Mouse (Mus musculus): ENCODE results near the gene Tas2r134. TPM values are rescaled to one million over a fixed set of nuclear protein-coding genes. Genes with fewer than 3 reads are reported as not detected.

The Tas2r134 gene
- polyA plus RNA-seq, 1 experiment from 2014 or later, result not detected

- WGBS, result 52% methylated on average over 7 of the region's 7 CpGs
- no peak overlapping the region for H3K4me3 ChIP-seq (replicated peaks; ENCODE audit: low read depth, low read length)
- no peak overlapping the region for H3K9ac ChIP-seq (ENCODE audit: low read depth, low read length)
- H3K4me1 ChIP-seq (replicated peaks; ENCODE audit: insufficient read depth, low read length), result no peaks in the 10 kb centered on the region
- no peak overlapping the region for H3K4me2 ChIP-seq (ENCODE audit: low read length)
- DNase-seq (ENCODE audit: low spot score) (peak; percentile 70), ATAC-seq (replicated peaks; ENCODE audit: low FRiP score, low read depth) (no peak)
- no peaks in the 10 kb centered on the region for H3K27me3 ChIP-seq (ENCODE audit: insufficient read depth, low read length)
- TF ChIP-seq CTCF (IDR thresholded peaks at IDR 0.05; ENCODE audit: low read depth), result no peak
- H3K36me3 ChIP-seq (ENCODE audit: insufficient read depth, low read length), result no peaks in the 10 kb centered on the region
- no peak overlapping the region for H3K27ac ChIP-seq
- no peaks in the 10 kb centered on the region for H3K9me3 ChIP-seq (replicated peaks; ENCODE audit: low read length)
These were observed 16.2 kb downstream of the Tas2r134 start for GRCm38 (mm10) chr2:51643244-51644139.

GRCm38 (mm10) chr2:51647972-51648371, 20.7 kb downstream of the Tas2r134 start:
- H3K27ac ChIP-seq, result no peak overlapping the region

GRCm38 (mm10) chr2:51649887-51650286, 22.6 kb downstream of the Tas2r134 start:
- ATAC-seq (replicated peaks; ENCODE audit: low FRiP score, low read depth), result no peak

More at GRCm38 (mm10) chr2:51647972-51648371, 20.7 kb downstream of the Tas2r134 start:
- 73% methylated on average over 3 of the region's 3 CpGs for WGBS
- no peak overlapping the region for H3K9ac ChIP-seq (ENCODE audit: low read depth, low read length)
- no peaks in the 10 kb centered on the region for H3K9me3 ChIP-seq (replicated peaks; ENCODE audit: low read length)
- H3K4me3 ChIP-seq (replicated peaks; ENCODE audit: low read depth, low read length), result no peak overlapping the region
- H3K4me1 ChIP-seq (replicated peaks; ENCODE audit: insufficient read depth, low read length), result no peaks in the 10 kb centered on the region
- DNase-seq (ENCODE audit: low spot score) (no peak), ATAC-seq (replicated peaks; ENCODE audit: low FRiP score, low read depth) (no peak)
- H3K36me3 ChIP-seq (ENCODE audit: insufficient read depth, low read length), result no peaks in the 10 kb centered on the region
- no peaks in the 10 kb centered on the region for H3K27me3 ChIP-seq (ENCODE audit: insufficient read depth, low read length)
- H3K4me2 ChIP-seq (ENCODE audit: low read length), result no peak overlapping the region
- TF ChIP-seq CTCF (IDR thresholded peaks at IDR 0.05; ENCODE audit: low read depth), result no peak

GRCm38 (mm10) chr2:51652086-51652485, 24.8 kb downstream of the Tas2r134 start:
- no peaks in the 10 kb centered on the region for H3K27me3 ChIP-seq (ENCODE audit: insufficient read depth, low read length)
- H3K36me3 ChIP-seq (ENCODE audit: insufficient read depth, low read length), result no peaks in the 10 kb centered on the region
- H3K9ac ChIP-seq (ENCODE audit: low read depth, low read length), result no peak overlapping the region
- H3K4me3 ChIP-seq (replicated peaks; ENCODE audit: low read depth, low read length), result no peak overlapping the region
- no peaks in the 10 kb centered on the region for H3K9me3 ChIP-seq (replicated peaks; ENCODE audit: low read length)
- no peak for DNase-seq (ENCODE audit: low spot score)
- no peak overlapping the region for H3K27ac ChIP-seq
- no peaks in the 10 kb centered on the region for H3K4me1 ChIP-seq (replicated peaks; ENCODE audit: insufficient read depth, low read length)
- no peak overlapping the region for H3K4me2 ChIP-seq (ENCODE audit: low read length)
- ATAC-seq (replicated peaks; ENCODE audit: low FRiP score, low read depth), result no peak
- no peak for TF ChIP-seq CTCF (IDR thresholded peaks at IDR 0.05; ENCODE audit: low read depth)
- WGBS, result 90% methylated on average over 10 of the region's 10 CpGs

More at GRCm38 (mm10) chr2:51649887-51650286, 22.6 kb downstream of the Tas2r134 start:
- H3K4me2 ChIP-seq (ENCODE audit: low read length), result no peak overlapping the region
- no peak for DNase-seq (ENCODE audit: low spot score)
- H3K36me3 ChIP-seq (ENCODE audit: insufficient read depth, low read length), result no peaks in the 10 kb centered on the region
- no peaks in the 10 kb centered on the region for H3K4me1 ChIP-seq (replicated peaks; ENCODE audit: insufficient read depth, low read length)
- no peak for TF ChIP-seq CTCF (IDR thresholded peaks at IDR 0.05; ENCODE audit: low read depth)
- H3K9ac ChIP-seq (ENCODE audit: low read depth, low read length), result no peak overlapping the region
- H3K27ac ChIP-seq, result no peak overlapping the region
- no peaks in the 10 kb centered on the region for H3K27me3 ChIP-seq (ENCODE audit: insufficient read depth, low read length)
- 92% methylated on average over 1 of the region's 1 CpGs for WGBS
- no peaks in the 10 kb centered on the region for H3K9me3 ChIP-seq (replicated peaks; ENCODE audit: low read length)
- no peak overlapping the region for H3K4me3 ChIP-seq (replicated peaks; ENCODE audit: low read depth, low read length)

- ATAC-seq (replicated peaks; ENCODE audit: low FRiP score, low read depth) (no peak), DNase-seq (ENCODE audit: low spot score) (peak; percentile 38)
- Histone ChIP-seq H3K27me3 (ENCODE audit: insufficient read depth, low read length) (no peaks in the 10 kb centered on the region), H3K4me3 (replicated peaks; ENCODE audit: low read depth, low read length) (no peak overlapping the region), H3K4me2 (ENCODE audit: low read length) (no peak overlapping the region), H3K9ac (ENCODE audit: low read depth, low read length) (no peak overlapping the region), H3K27ac (no peak overlapping the region), H3K4me1 (replicated peaks; ENCODE audit: insufficient read depth, low read length) (no peaks in the 10 kb centered on the region), H3K9me3 (replicated peaks; ENCODE audit: low read length) (no peaks in the 10 kb centered on the region), H3K36me3 (ENCODE audit: insufficient read depth, low read length) (no peaks in the 10 kb centered on the region)
- WGBS, result 49% methylated on average over 3 of the region's 3 CpGs
- TF ChIP-seq CTCF (IDR thresholded peaks at IDR 0.05; ENCODE audit: low read depth), result no peak
These were observed 30.4 kb downstream of the Tas2r134 start for GRCm38 (mm10) chr2:51657684-51658083.

- ATAC-seq (replicated peaks; ENCODE audit: low FRiP score, low read depth) (no peak), DNase-seq (ENCODE audit: low spot score) (peak; percentile 36)
- Histone ChIP-seq H3K27ac (no peak overlapping the region), H3K27me3 (ENCODE audit: insufficient read depth, low read length) (no peaks in the 10 kb centered on the region), H3K9me3 (replicated peaks; ENCODE audit: low read length) (no peaks in the 10 kb centered on the region), H3K9ac (ENCODE audit: low read depth, low read length) (no peak overlapping the region), H3K4me1 (replicated peaks; ENCODE audit: insufficient read depth, low read length) (no peaks in the 10 kb centered on the region), H3K36me3 (ENCODE audit: insufficient read depth, low read length) (no peaks in the 10 kb centered on the region), H3K4me2 (ENCODE audit: low read length) (no peak overlapping the region), H3K4me3 (replicated peaks; ENCODE audit: low read depth, low read length) (no peak overlapping the region)
- WGBS, result 55% methylated on average over 5 of the region's 5 CpGs
- no peak for TF ChIP-seq CTCF (IDR thresholded peaks at IDR 0.05; ENCODE audit: low read depth)
These were observed 31.0 kb downstream of the Tas2r134 start for GRCm38 (mm10) chr2:51658288-51658687.

All from kidney, postnatal 0 days (tissue).